Mouse (Mus musculus) granulocyte monocyte progenitor cell, adult 5-6 weeks (primary cell): ENCODE data around the gene Dap. TPM values are rescaled to one million over a fixed set of nuclear protein-coding genes. Genes with fewer than 3 reads are reported as not detected.

Experiments used
- ATAC-seq: replicated peaks from 2 replicates; pipeline ENCODE4 v1.8.0; 2016; ENCODE audit warnings: mild to moderate bottlenecking, moderate TSS enrichment, inconsistent platforms; ENCODE audit not compliant: poor library complexity, severe bottlenecking
- total RNA-seq, 2 experiments: library from RNA; stranded (forward) in 1 of 2; stranded (reverse) in 1 of 2; fragments of 200-712, 200-1000 nt in 1 of 2; fragments of >200 nt in 1 of 2; fragmentation: Nextera tagmentation in 1 of 2; gene quantifications; 2 replicates each; pipeline ENCODE4 v1.2.3; 2014 to 2017

Gene Dap
- total RNA-seq, 2 experiments from 2014 or later, result 117 to 128 TPM

- ATAC-seq, result no peak
Observed at GRCm38 (mm10) chr15:31296882-31297776, 73.0 kb downstream of the Dap start.

GRCm38 (mm10) chr15:31297777-31298137 is 73.6 kb downstream of the Dap start:
- ATAC-seq, result no peak

- no peak; the same call in 1 of the 2 replicates for ATAC-seq
Observed at GRCm38 (mm10) chr15:31299258-31299917, 75.3 kb downstream of the Dap start.

- no peak for ATAC-seq
Observed at GRCm38 (mm10) chr15:31302293-31302990, 78.3 kb downstream of the Dap start.

GRCm38 (mm10) chr15:31304302-31304701 is 80.2 kb downstream of the Dap start:
- ATAC-seq, result no peak

- ATAC-seq, result no peak
Observed at GRCm38 (mm10) chr15:31305181-31305580, 81.1 kb downstream of the Dap start.

GRCm38 (mm10) chr15:31306726-31307125 is 82.6 kb downstream of the Dap start:
- ATAC-seq, result no peak

- ATAC-seq, result 0 out of 2 replicates have a peak, but pooled peaks have one; percentile 50
Observed at GRCm38 (mm10) chr15:31309526-31309925, 85.4 kb downstream of the Dap start.

- no peak for ATAC-seq
Observed at GRCm38 (mm10) chr15:31312001-31312400, 87.9 kb downstream of the Dap start.

GRCm38 (mm10) chr15:31315630-31316231 is 91.6 kb downstream of the Dap start:
- ATAC-seq, result peak; percentile 87

- no peak for ATAC-seq
Observed at GRCm38 (mm10) chr15:31317056-31317805, 93.1 kb downstream of the Dap start.

- ATAC-seq, result no peak
Observed at GRCm38 (mm10) chr15:31318158-31318955, 94.2 kb downstream of the Dap start.

- ATAC-seq, result no peak
Observed at GRCm38 (mm10) chr15:31319046-31319445, 94.9 kb downstream of the Dap start.

- ATAC-seq, result no peak
Observed at GRCm38 (mm10) chr15:31320598-31321377, 96.7 kb downstream of the Dap start.

GRCm38 (mm10) chr15:31323684-31324083 is 99.6 kb downstream of the Dap start:
- ATAC-seq, result 0 out of 2 replicates have a peak, but pooled peaks have one; percentile 38
